Mouse (Mus musculus) gastrocnemius, postnatal 4 days (tissue): Measurements from ENCODE around the gene Khdc4. TPM values are rescaled to one million over a fixed set of nuclear protein-coding genes. Genes with fewer than 3 reads are reported as not detected.
A peak's percentile ranks its signal among the peaks of the same experiment; 100 is the strongest.

Experiments used
- DNase-seq, 2 experiments: peaks; one replicate each; pipeline ENCODE4 v3.0.0; 2021 to 2022; ENCODE audit warnings: low spot score in 2 of 2, mixed read lengths in 2 of 2
- long read RNA-seq, 2 experiments: library from polyadenylated mRNA; stranded (forward); transcript quantifications; one replicate each; pipeline ENCODE4 v2.0.0; 2021
- total RNA-seq, 2 experiments: library from RNA; stranded (reverse); gene quantifications; 2 replicates each; pipeline ENCODE4 v1.2.3; 2021

Gene Khdc4
- 10 to 100 TPM; 33.9 to 49.0 TPM for total RNA-seq
- long read RNA-seq, experiment 1, transcript Khdc4-203 (14 exons, 2,567 nt), result minor isoform, 5 of 33 reads
- long read RNA-seq, experiment 1, transcript Khdc4-201 (14 exons, 2,981 nt), result major isoform, 8 of 33 reads
- long read RNA-seq, experiment 1, partial matches to known transcripts, result 10 of 33 reads
- long read RNA-seq, experiment 1, other reads (novel, unspliced or antisense), result 8 of 33 reads
- long read RNA-seq, experiment 2, transcript Khdc4-201 (14 exons, 2,981 nt), result major isoform, 9 of 43 reads
- long read RNA-seq, experiment 2, partial matches to known transcripts, result 6 of 43 reads
- long read RNA-seq, experiment 2, other reads (novel, unspliced or antisense), result 23 of 43 reads

GRCm38 (mm10) chr3:88684980-88685941, at the start of gene Khdc4:
Gene Khdc4, plus strand, starts transcription at chr3:88685803.
- DNase-seq, result peak; percentile 92 to 97

- no peak for DNase-seq
Measured at GRCm38 (mm10) chr3:88636555-88636986, 49.0 kb upstream of the Khdc4 start.

- no peak for DNase-seq
Measured at GRCm38 (mm10) chr3:88637134-88637533, 48.5 kb upstream of the Khdc4 start.

- no peak for DNase-seq
Measured at GRCm38 (mm10) chr3:88639239-88639638, 46.4 kb upstream of the Khdc4 start.

GRCm38 (mm10) chr3:88640676-88641075, 44.9 kb upstream of the Khdc4 start:
- DNase-seq, result no peak

- no peak for DNase-seq
Measured at GRCm38 (mm10) chr3:88643078-88643477, 42.5 kb upstream of the Khdc4 start.

- DNase-seq, result no peak
Measured at GRCm38 (mm10) chr3:88645937-88646336, 39.7 kb upstream of the Khdc4 start.

GRCm38 (mm10) chr3:88646426-88646995, 39.1 kb upstream of the Khdc4 start:
- DNase-seq, result no peak

GRCm38 (mm10) chr3:88647076-88647475, 38.5 kb upstream of the Khdc4 start:
- no peak for DNase-seq

GRCm38 (mm10) chr3:88647779-88648413, 37.7 kb upstream of the Khdc4 start:
- DNase-seq, result no peak

- DNase-seq, result no peak
Measured at GRCm38 (mm10) chr3:88648452-88649168, 37.0 kb upstream of the Khdc4 start.

- DNase-seq, result no peak
Measured at GRCm38 (mm10) chr3:88649186-88649585, 36.4 kb upstream of the Khdc4 start.

- DNase-seq, result no peak
Measured at GRCm38 (mm10) chr3:88649967-88650366, 35.6 kb upstream of the Khdc4 start.

- no peak for DNase-seq
Measured at GRCm38 (mm10) chr3:88650713-88651504, 34.7 kb upstream of the Khdc4 start.

GRCm38 (mm10) chr3:88651669-88652618, 33.7 kb upstream of the Khdc4 start:
- DNase-seq, result no peak

GRCm38 (mm10) chr3:88652846-88653515, 32.6 kb upstream of the Khdc4 start, which contains the start of gene Rxfp4:
Gene Rxfp4, minus strand, starts transcription at chr3:88653142.
- no peak for DNase-seq

GRCm38 (mm10) chr3:88653516-88654370, 31.9 kb upstream of the Khdc4 start:
- DNase-seq, result no peak
